Comparison of ENCODE assay signal across 14 mouse cellular contexts in the genomic region with DNA sequence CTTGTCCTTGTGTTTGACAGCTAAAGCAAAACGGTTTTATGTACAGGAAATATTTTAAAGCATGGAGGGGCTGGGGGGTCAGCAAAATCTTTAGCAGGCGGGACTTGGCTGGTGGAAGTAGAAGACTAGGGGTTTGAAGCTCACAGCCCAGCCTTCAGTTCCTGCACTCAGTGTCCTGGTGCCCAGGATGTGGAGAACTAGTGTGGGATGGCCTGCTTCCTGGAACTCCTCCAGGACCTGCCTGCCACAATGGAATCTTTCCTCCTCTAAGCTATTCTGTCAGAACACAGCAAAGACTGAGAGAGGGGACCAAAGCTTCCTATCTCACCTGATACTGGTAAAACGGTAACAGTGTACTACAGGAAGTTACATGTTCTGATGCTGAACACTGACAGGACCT. TPM values are rescaled to one million over a fixed set of nuclear protein-coding genes. Genes with fewer than 3 reads are reported as not detected.
DNase-seq lines count a peak whose midpoint lies in the region; ATAC-seq and TF ChIP-seq lines count a peak whose summit lies in the region.
"Had no signal": no experiment of that assay in that cellular context is flagged by ENCODE, and none has a peak within 500 bp of the region (broad histone marks: within the 10 kb centered on the region; RNA-seq: fewer than 3 reads in every experiment).

No protein-coding gene starts in this region.

- 44% methylated on average over 3 of the region's 3 CpGs for WGBS in lung, embryonic 14.5 days

- H3K9ac ChIP-seq in lung, embryonic 14.5 days: no peak overlapping the region
- H3K9ac ChIP-seq: liver, embryonic 12.5 days; midbrain, embryonic 12.5 days had no signal

- ATAC-seq in cerebellum, adult (ENCODE audit: insufficient number of reproducible peaks, low FRiP score, low TSS enrichment): no peak
- ATAC-seq in lung, embryonic 14.5 days (ENCODE audit: insufficient read depth): no peak
- ATAC-seq in megakaryocyte progenitor cell, adult 5-6 weeks (replicated peaks; ENCODE audit: poor library complexity): peak; percentile 11
- ATAC-seq: hindbrain, embryonic 16.5 days; liver, embryonic 12.5 days had no signal

- H3K4me3 ChIP-seq in lung, embryonic 14.5 days (ENCODE audit: low read depth, low read length): no peak overlapping the region
- H3K4me3 ChIP-seq: left cerebral cortex, adult 2 months; liver, embryonic 12.5 days; midbrain, embryonic 12.5 days had no signal

- peak overlapping the region; percentile 16; the same call in 1 of the 2 replicates for H3K27ac ChIP-seq in lung, embryonic 14.5 days (ENCODE audit: low read depth)
- H3K27ac ChIP-seq: left cerebral cortex, adult 2 months; liver, embryonic 12.5 days; midbrain, embryonic 12.5 days had no signal

- no peaks in the 10 kb centered on the region; the same call in 1 of the 2 replicates for H3K36me3 ChIP-seq in lung, embryonic 14.5 days (ENCODE audit: insufficient read depth)
- H3K36me3 ChIP-seq: liver, embryonic 12.5 days; midbrain, embryonic 12.5 days had no signal

- peak; percentile 73 for DNase-seq in cerebellum, adult 11-12 months
- peak; percentile 54 for DNase-seq in lung, embryonic 14.5 days
- DNase-seq in lung, postnatal 25 days (ENCODE audit: low spot score): no peak
- DNase-seq in cerebellum, postnatal 25 days: peak; percentile 63 to 77
- no peak for DNase-seq in spleen, postnatal 14 days (ENCODE audit: low spot score in 2 of 2)
- DNase-seq in layer of hippocampus, postnatal 25 days (ENCODE audit: extremely low spot score in 1 of 2, low spot score in 1 of 2): no peak
- DNase-seq: right cerebral cortex, postnatal 25 days had no signal

- no peaks in the 10 kb centered on the region for H3K9me3 ChIP-seq in lung, embryonic 14.5 days (ENCODE audit: low read depth, low read length)
- H3K9me3 ChIP-seq: liver, embryonic 12.5 days; midbrain, embryonic 12.5 days had no signal

- H3K27me3 ChIP-seq in lung, embryonic 14.5 days (ENCODE audit: insufficient read depth, low read length): no peaks in the 10 kb centered on the region
- H3K27me3 ChIP-seq: liver, embryonic 12.5 days; midbrain, embryonic 12.5 days had no signal

- H3K4me2 ChIP-seq in lung, embryonic 14.5 days: no peak overlapping the region
- H3K4me2 ChIP-seq: liver, embryonic 12.5 days; midbrain, embryonic 12.5 days had no signal

- peaks cover 16% of the 10 kb centered on the region; the same call in 1 of the 2 replicates for H3K4me1 ChIP-seq in lung, embryonic 14.5 days (ENCODE audit: insufficient read depth)
- H3K4me1 ChIP-seq: liver, embryonic 12.5 days had no signal

- TF ChIP-seq CTCF in lung, embryonic 14.5 days (IDR thresholded peaks at IDR 0.05; ENCODE audit: low read depth): no peak

RNA-seq across cellular contexts. Expression of gene Sestd1, which starts 14.4 kb away (rescaled TPM):
- polyA plus RNA-seq in lung, embryonic 14.5 days (2014; fragmentation: Nextera tagmentation; extraction: Ambion mirVana): 23.7 and 27.9 TPM in 2 replicates
- total RNA-seq in megakaryocyte progenitor cell, adult 5-6 weeks (2015): 6.3 and 7.3 TPM in 2 replicates
- total RNA-seq in megakaryocyte progenitor cell, adult 5-6 weeks (2017): 8.4 and 14.8 TPM in 2 replicates
- 10 to 100 TPM; 37.3 to 45.0 TPM for total RNA-seq in layer of hippocampus, postnatal 25 days (2021)
- total RNA-seq: MEL had no signal

Comparison
In these comparisons a context has a peak if more than half of its experiments do, and no peak if none do; other contexts are left out.
1. DNase-seq: peak in cerebellum, adult 11-12 months (single experiment), lung, embryonic 14.5 days (single experiment) and cerebellum, postnatal 25 days (2 of 2); none in lung, postnatal 25 days (single experiment), spleen, postnatal 14 days (0 of 2) and layer of hippocampus, postnatal 25 days (0 of 2).